Comparison of ENCODE assay signal across 1 mouse cellular context in genomic region chr4:134328832-134329231, GRCm38 (mm10).
TF ChIP-seq lines count a peak whose summit lies in the region.

No protein-coding gene starts in this region.

TF ChIP-seq in ES-E14, 5 proteins besides CTCF, POLR2A, EP300 and RAD21:
- TF ChIP-seq ZNF384 (IDR thresholded peaks at IDR 0.05; ENCODE audit: low read depth, low read length) = no peak
- TF ChIP-seq ZC3H11A (IDR thresholded peaks at IDR 0.05; ENCODE audit: borderline replicate concordance, low read depth, low read length) = no peak
- TF ChIP-seq HCFC1 (IDR thresholded peaks at IDR 0.05; ENCODE audit: borderline replicate concordance, insufficient read depth, low read length) = no peak
- TF ChIP-seq MAFK (IDR thresholded peaks at IDR 0.05; ENCODE audit: insufficient read depth, low read depth, low read length) = no peak
- no peak for TF ChIP-seq CHD2 (IDR thresholded peaks at IDR 0.05; ENCODE audit: low read depth, low read length)
